In genomic region chr17:15704475-15705300, GRCm38 (mm10) we compare ENCODE assay signal across 8 mouse cellular contexts. TPM values are rescaled to one million over a fixed set of nuclear protein-coding genes. Genes with fewer than 3 reads are reported as not detected.
DNase-seq lines count a peak whose midpoint lies in the region; ATAC-seq and TF ChIP-seq lines count a peak whose summit lies in the region.

Gene Chd1, plus strand, starts transcription at chr17:15704967.

- H3K9me3 ChIP-seq in embryonic facial prominence, embryonic 15.5 days (replicated peaks), result no peaks in the 10 kb centered on the region
- no peaks in the 10 kb centered on the region for H3K9me3 ChIP-seq in kidney, embryonic 14.5 days (ENCODE audit: control insufficient read depth, low read length)
- no peaks in the 10 kb centered on the region for H3K9me3 ChIP-seq in limb, embryonic 15.5 days

- peak; percentile 75; the same call in 1 of the 2 replicates for TF ChIP-seq POLR2A in bone marrow, adult 2 months (IDR thresholded peaks at IDR 0.05; ENCODE audit: borderline replicate concordance, control insufficient read depth, low read depth, low read length)

- peak within 1 kb of the TSS; percentile 90 for H3K4me3 ChIP-seq in bone marrow, adult 2 months (replicated peaks; ENCODE audit: control insufficient read depth, low read depth, low read length)
- peak within 1 kb of the TSS; percentile 88 for H3K4me3 ChIP-seq in embryonic facial prominence, embryonic 15.5 days (replicated peaks)
- peak within 1 kb of the TSS; percentile 95 for H3K4me3 ChIP-seq in kidney, embryonic 14.5 days (ENCODE audit: low read length)
- H3K4me3 ChIP-seq in limb, embryonic 15.5 days, result peak within 1 kb of the TSS; percentile 89

- H3K4me1 ChIP-seq in bone marrow, adult 2 months (ENCODE audit: control insufficient read depth, insufficient read depth, low read length), result no peaks in the 10 kb centered on the region; the same call in 1 of the 2 replicates
- peaks cover 11% of the 10 kb centered on the region for H3K4me1 ChIP-seq in embryonic facial prominence, embryonic 15.5 days
- H3K4me1 ChIP-seq in kidney, embryonic 14.5 days (ENCODE audit: control insufficient read depth, insufficient read depth, low read length), result peaks cover 7% of the 10 kb centered on the region; the same call in 1 of the 2 replicates
- peaks cover 6% of the 10 kb centered on the region for H3K4me1 ChIP-seq in limb, embryonic 15.5 days

- H3K36me3 ChIP-seq in embryonic facial prominence, embryonic 15.5 days, result peaks cover 11% of the 10 kb centered on the region; the same call in 1 of the 2 replicates
- H3K36me3 ChIP-seq in kidney, embryonic 14.5 days (ENCODE audit: control insufficient read depth, insufficient read depth, low read length), result peaks cover 12% of the 10 kb centered on the region
- peaks cover 14% of the 10 kb centered on the region for H3K36me3 ChIP-seq in limb, embryonic 15.5 days

- peak within 1 kb of the TSS; percentile 85 for H3K4me2 ChIP-seq in embryonic facial prominence, embryonic 15.5 days (replicated peaks)
- peak within 1 kb of the TSS; percentile 52 for H3K4me2 ChIP-seq in kidney, embryonic 14.5 days (replicated peaks; ENCODE audit: low read depth, low read length)
- H3K4me2 ChIP-seq in limb, embryonic 15.5 days, result peak within 1 kb of the TSS; percentile 81

- WGBS in bone marrow, adult 2 months, result under 1% methylated on average over 118 of the region's 124 CpGs
- WGBS in embryonic facial prominence, embryonic 15.5 days, result under 1% methylated on average over 75 of the region's 124 CpGs
- under 1% methylated on average over 89 of the region's 124 CpGs for WGBS in kidney, embryonic 14.5 days
- WGBS in limb, embryonic 15.5 days, result under 1% methylated on average over 116 of the region's 124 CpGs

- H3K27me3 ChIP-seq in embryonic facial prominence, embryonic 15.5 days, result no peaks in the 10 kb centered on the region
- H3K27me3 ChIP-seq in kidney, embryonic 14.5 days (ENCODE audit: control insufficient read depth, insufficient read depth, low read length), result no peaks in the 10 kb centered on the region
- H3K27me3 ChIP-seq in limb, embryonic 15.5 days, result no peaks in the 10 kb centered on the region

- ATAC-seq in embryonic facial prominence, embryonic 15.5 days (ENCODE audit: insufficient number of reproducible peaks, low FRiP score, low TSS enrichment, low read depth), result peak; percentile 95
- ATAC-seq in kidney, embryonic 14.5 days (ENCODE audit: low FRiP score, low TSS enrichment), result peak; percentile 94
- ATAC-seq in limb, embryonic 15.5 days (ENCODE audit: insufficient number of reproducible peaks, low FRiP score, low TSS enrichment, low read depth), result peak; percentile 94

- peak within 1 kb of the TSS; percentile 96 for H3K27ac ChIP-seq in bone marrow, adult 2 months (ENCODE audit: control insufficient read depth, insufficient read depth, low read depth, low read length, poor library complexity)
- peak within 1 kb of the TSS; percentile 96 for H3K27ac ChIP-seq in embryonic facial prominence, embryonic 15.5 days (replicated peaks)
- H3K27ac ChIP-seq in kidney, embryonic 14.5 days (ENCODE audit: low read depth, low read length), result peak within 1 kb of the TSS; percentile 83
- H3K27ac ChIP-seq in limb, embryonic 15.5 days, result peak within 1 kb of the TSS; percentile 96

- H3K9ac ChIP-seq in embryonic facial prominence, embryonic 15.5 days, result peak within 1 kb of the TSS; percentile 75
- H3K9ac ChIP-seq in kidney, embryonic 14.5 days (ENCODE audit: low read depth, low read length), result peak within 1 kb of the TSS; percentile 80
- H3K9ac ChIP-seq in limb, embryonic 15.5 days, result peak within 1 kb of the TSS; percentile 90

- peak; percentile 88 for DNase-seq in 416B (ENCODE audit: low read depth)
- peak; percentile 90 for DNase-seq in heart, adult 8-10 months (ENCODE audit: low spot score)
- DNase-seq in monocyte, adult 2 months (ENCODE audit: low read depth in 1 of 2, low spot score in 2 of 2), result peak; percentile 79 to 88
- peak; percentile 85 to 87 for DNase-seq in spleen, postnatal 36 days (ENCODE audit: low spot score in 2 of 2)

- no peak for TF ChIP-seq CTCF in bone marrow, adult 2 months (IDR thresholded peaks at IDR 0.05; ENCODE audit: control insufficient read depth, insufficient read depth, low read length)

RNA-seq across cellular contexts. Expression of gene Chd1, which starts in this region (rescaled TPM):
- 14.8 and 23.0 TPM in 2 replicates for polyA plus RNA-seq in bone marrow, adult 2 months (2011; ENCODE audit: insufficient read depth, insufficient read length, low replicate concordance, missing spikeins)
- 27.2 and 29.1 TPM in 2 replicates for polyA plus RNA-seq in embryonic facial prominence, embryonic 15.5 days (2015; fragmentation: Nextera tagmentation; extraction: Ambion mirVana)
- total RNA-seq in heart, adult 8-10 months (2022), result 10 to 100 TPM; 14.0 to 16.8 (median 15.8) TPM
- polyA plus RNA-seq in kidney, embryonic 14.5 days (2014; fragmentation: Nextera tagmentation; extraction: Ambion mirVana), result 40.5 and 49.4 TPM in 2 replicates
- 22.4 and 26.5 TPM in 2 replicates for polyA plus RNA-seq in limb, embryonic 15.5 days (2015; fragmentation: Nextera tagmentation; extraction: Ambion mirVana)

Comparison
In these comparisons a context has a peak if more than half of its experiments do, and no peak if none do; other contexts are left out.
1. Peak in every context shown above with its lines: DNase-seq, ATAC-seq, H3K4me3 ChIP-seq and H3K27ac ChIP-seq.